Mouse (Mus musculus): Measurements from ENCODE around the gene Hoxa11. TPM values are rescaled to one million over a fixed set of nuclear protein-coding genes. Genes with fewer than 3 reads are reported as not detected.

The Hoxa11 gene
- polyA plus RNA-seq, 1 experiment, result 10.9 TPM

GRCm38 (mm10) chr6:52204050-52204752 lies 41.4 kb downstream of the Hoxa11 start, which contains the start of gene Hoxa5:
Hoxa5 (minus strand) TSS chr6:52204587.
- peaks cover 10% of the 10 kb centered on the region for H3K79me2 ChIP-seq (ENCODE audit: control insufficient read depth, insufficient read depth)
- no peaks in the 10 kb centered on the region for H3K27me3 ChIP-seq (ENCODE audit: control insufficient read depth, insufficient read depth, insufficient read length)
- TF ChIP-seq MYOD1 (IDR thresholded peaks at IDR 0.05; ENCODE audit: control insufficient read depth in 1 of 3, insufficient read length in 2 of 3, low read depth in 2 of 3) (no peak), MAX (IDR thresholded peaks at IDR 0.05; ENCODE audit: low read depth) (no peak), TCF12 (IDR thresholded peaks at IDR 0.05; ENCODE audit: insufficient read depth, poor library complexity, severe bottlenecking) (no peak), REST (IDR thresholded peaks at IDR 0.05; ENCODE audit: insufficient read depth, insufficient read length) (no peak), E2F4 (IDR thresholded peaks at IDR 0.05; ENCODE audit: insufficient read depth) (no peak), USF1 (IDR thresholded peaks at IDR 0.05; ENCODE audit: low read depth) (no peak), SRF (IDR thresholded peaks at IDR 0.05; ENCODE audit: control insufficient read depth, insufficient read length, low read depth) (no peak), POLR2A (IDR thresholded peaks at IDR 0.05; ENCODE audit: insufficient read length, low read depth) (no peak), CEBPB (IDR thresholded peaks at IDR 0.05; ENCODE audit: insufficient read depth, poor library complexity, severe bottlenecking) (no peak), TCF3 (IDR thresholded peaks at IDR 0.05; ENCODE audit: insufficient read length, low read depth) (no peak), POLR2AphosphoS2 (IDR thresholded peaks at IDR 0.05; ENCODE audit: insufficient read length, low read depth) (no peak), MYOG (IDR thresholded peaks at IDR 0.05; ENCODE audit: control insufficient read depth in 1 of 3, insufficient read depth in 1 of 3, insufficient read length in 2 of 3, low read depth in 2 of 3) (no peak)
- H3K36me3 ChIP-seq (ENCODE audit: control insufficient read depth, insufficient read depth), result peaks cover 16% of the 10 kb centered on the region
- H3K4me3 ChIP-seq, result no peak within 1 kb of the TSS
- no peak within 1 kb of the TSS for H3K4me2 ChIP-seq (ENCODE audit: low read depth)
- no peak within 1 kb of the TSS for H3ac ChIP-seq (ENCODE audit: control insufficient read depth, insufficient read length)

GRCm38 (mm10) chr6:52203371-52204049 lies 42.1 kb downstream of the Hoxa11 start:
- Histone ChIP-seq H3ac (ENCODE audit: control insufficient read depth, insufficient read length) (no peak overlapping the region), H3K4me2 (ENCODE audit: low read depth) (no peak overlapping the region), H3K27me3 (ENCODE audit: control insufficient read depth, insufficient read depth, insufficient read length) (no peaks in the 10 kb centered on the region), H3K36me3 (ENCODE audit: control insufficient read depth, insufficient read depth) (peaks cover 16% of the 10 kb centered on the region), H3K4me3 (no peak overlapping the region), H3K79me2 (ENCODE audit: control insufficient read depth, insufficient read depth) (peaks cover 5% of the 10 kb centered on the region)
- TF ChIP-seq REST (IDR thresholded peaks at IDR 0.05; ENCODE audit: insufficient read depth, insufficient read length) (no peak), POLR2AphosphoS2 (IDR thresholded peaks at IDR 0.05; ENCODE audit: insufficient read length, low read depth) (no peak), TCF3 (IDR thresholded peaks at IDR 0.05; ENCODE audit: insufficient read length, low read depth) (no peak), MAX (IDR thresholded peaks at IDR 0.05; ENCODE audit: low read depth) (no peak), USF1 (IDR thresholded peaks at IDR 0.05; ENCODE audit: low read depth) (no peak), E2F4 (IDR thresholded peaks at IDR 0.05; ENCODE audit: insufficient read depth) (no peak), POLR2A (IDR thresholded peaks at IDR 0.05; ENCODE audit: insufficient read length, low read depth) (no peak)

GRCm38 (mm10) chr6:52203121-52203370 lies 42.6 kb downstream of the Hoxa11 start:
- Histone ChIP-seq H3K4me3 (no peak overlapping the region), H3K4me2 (ENCODE audit: low read depth) (no peak overlapping the region), H3K79me2 (ENCODE audit: control insufficient read depth, insufficient read depth) (peaks cover 5% of the 10 kb centered on the region), H3ac (ENCODE audit: control insufficient read depth, insufficient read length) (no peak overlapping the region), H3K36me3 (ENCODE audit: control insufficient read depth, insufficient read depth) (peaks cover 16% of the 10 kb centered on the region), H3K27me3 (ENCODE audit: control insufficient read depth, insufficient read depth, insufficient read length) (no peaks in the 10 kb centered on the region)
- TF ChIP-seq POLR2A (IDR thresholded peaks at IDR 0.05; ENCODE audit: insufficient read length, low read depth) (no peak), USF1 (IDR thresholded peaks at IDR 0.05; ENCODE audit: low read depth) (no peak), POLR2AphosphoS2 (IDR thresholded peaks at IDR 0.05; ENCODE audit: insufficient read length, low read depth) (no peak), MYOG (IDR thresholded peaks at IDR 0.05; ENCODE audit: control insufficient read depth in 1 of 3, insufficient read depth in 1 of 3, insufficient read length in 2 of 3, low read depth in 2 of 3) (no peak), E2F4 (IDR thresholded peaks at IDR 0.05; ENCODE audit: insufficient read depth) (no peak)

- no peak overlapping the region for H3K4me2 ChIP-seq (ENCODE audit: low read depth)
- no peak overlapping the region for H3K4me3 ChIP-seq
- H3K79me2 ChIP-seq (ENCODE audit: control insufficient read depth, insufficient read depth), result peaks cover under 1% of the 10 kb centered on the region
- no peaks in the 10 kb centered on the region for H3K27me3 ChIP-seq (ENCODE audit: control insufficient read depth, insufficient read depth, insufficient read length)
- H3K36me3 ChIP-seq (ENCODE audit: control insufficient read depth, insufficient read depth), result peaks cover 16% of the 10 kb centered on the region
- H3ac ChIP-seq (ENCODE audit: control insufficient read depth, insufficient read length), result no peak overlapping the region
- no peak for TF ChIP-seq E2F4 (IDR thresholded peaks at IDR 0.05; ENCODE audit: insufficient read depth)
- TF ChIP-seq SRF (IDR thresholded peaks at IDR 0.05; ENCODE audit: control insufficient read depth, insufficient read length, low read depth), result no peak
- TF ChIP-seq MAX (IDR thresholded peaks at IDR 0.05; ENCODE audit: low read depth), result no peak
- no peak for TF ChIP-seq TCF12 (IDR thresholded peaks at IDR 0.05; ENCODE audit: insufficient read depth, poor library complexity, severe bottlenecking)
- no peak for TF ChIP-seq REST (IDR thresholded peaks at IDR 0.05; ENCODE audit: insufficient read depth, insufficient read length)
- no peak for TF ChIP-seq MYOD1 (IDR thresholded peaks at IDR 0.05; ENCODE audit: control insufficient read depth in 1 of 3, insufficient read length in 2 of 3, low read depth in 2 of 3)
- no peak for TF ChIP-seq TCF3 (IDR thresholded peaks at IDR 0.05; ENCODE audit: insufficient read length, low read depth)
- no peak for TF ChIP-seq MYOG (IDR thresholded peaks at IDR 0.05; ENCODE audit: control insufficient read depth in 1 of 3, insufficient read depth in 1 of 3, insufficient read length in 2 of 3, low read depth in 2 of 3)
- no peak for TF ChIP-seq CEBPB (IDR thresholded peaks at IDR 0.05; ENCODE audit: insufficient read depth, poor library complexity, severe bottlenecking)
- TF ChIP-seq POLR2AphosphoS2 (IDR thresholded peaks at IDR 0.05; ENCODE audit: insufficient read length, low read depth), result no peak
- no peak for TF ChIP-seq USF1 (IDR thresholded peaks at IDR 0.05; ENCODE audit: low read depth)
- TF ChIP-seq POLR2A (IDR thresholded peaks at IDR 0.05; ENCODE audit: insufficient read length, low read depth), result no peak
These were observed 43.1 kb downstream of the Hoxa11 start for GRCm38 (mm10) chr6:52202362-52203120.

Data from myocyte (in vitro differentiated cells).